Mouse (Mus musculus) liver, adult (tissue): Measurements from ENCODE around the gene Avpr1b.

Experiments
- GATA4 ChIP-seq: IDR thresholded peaks from 2 replicates; pipeline ENCODE4 v1.6.1; 2014; ENCODE audit warnings: mild to moderate bottlenecking, low read length; ENCODE audit not compliant: insufficient replicate concordance

Gene Avpr1b

GRCm38 (mm10) chr1:131613361-131614133 is 14.5 kb downstream of the Avpr1b start:
- TF ChIP-seq GATA4, result no peak

GRCm38 (mm10) chr1:131614641-131615040 is 15.6 kb downstream of the Avpr1b start:
- TF ChIP-seq GATA4, result no peak

GRCm38 (mm10) chr1:131616131-131616530 is 17.1 kb downstream of the Avpr1b start:
- no peak for TF ChIP-seq GATA4

- TF ChIP-seq GATA4, result no peak
Observed at GRCm38 (mm10) chr1:131616546-131617220, 17.6 kb downstream of the Avpr1b start.

GRCm38 (mm10) chr1:131618576-131618975 is 19.5 kb downstream of the Avpr1b start:
- no peak for TF ChIP-seq GATA4

GRCm38 (mm10) chr1:131619348-131619747 is 20.3 kb downstream of the Avpr1b start:
- TF ChIP-seq GATA4, result peak; percentile 44; the same call in 1 of the 2 replicates

- peak; percentile 100 for TF ChIP-seq GATA4
Observed at GRCm38 (mm10) chr1:131623644-131624043, 24.6 kb downstream of the Avpr1b start.

- TF ChIP-seq GATA4, result no peak
Observed at GRCm38 (mm10) chr1:131624175-131624835, 25.3 kb downstream of the Avpr1b start.

- TF ChIP-seq GATA4, result no peak
Observed at GRCm38 (mm10) chr1:131626200-131626599, 27.2 kb downstream of the Avpr1b start.

GRCm38 (mm10) chr1:131634495-131634894 is 35.5 kb downstream of the Avpr1b start:
- no peak for TF ChIP-seq GATA4

GRCm38 (mm10) chr1:131637791-131638540 is 38.9 kb downstream of the Avpr1b start, which contains the start of gene Ctse:
Ctse (plus strand) TSS chr1:131638306.
- TF ChIP-seq GATA4, result peak; percentile 85

GRCm38 (mm10) chr1:131638541-131639421 is 39.7 kb downstream of the Avpr1b start:
- peak; percentile 32; the same call in 1 of the 2 replicates for TF ChIP-seq GATA4

- TF ChIP-seq GATA4, result no peak
Observed at GRCm38 (mm10) chr1:131640062-131640461, 41.0 kb downstream of the Avpr1b start.

- TF ChIP-seq GATA4, result no peak
Observed at GRCm38 (mm10) chr1:131641565-131641964, 42.5 kb downstream of the Avpr1b start.
